ENCODE assay signal across 19 mouse cellular contexts in genomic region chr19:59784401-59785046, GRCm38 (mm10).
DNase-seq lines count a peak whose midpoint lies in the region; ATAC-seq lines count a peak whose summit lies in the region.
"Had no signal": no experiment of that assay in that cellular context is flagged by ENCODE, and none has a peak within 500 bp of the region (broad histone marks: within the 10 kb centered on the region; RNA-seq: fewer than 3 reads in every experiment).

No protein-coding gene starts in this region.

- no peaks in the 10 kb centered on the region for H3K27me3 ChIP-seq in forebrain, embryonic 10.5 days (ENCODE audit: poor library complexity, severe bottlenecking)
- H3K27me3 ChIP-seq in forebrain, embryonic 15.5 days: no peaks in the 10 kb centered on the region
- H3K27me3 ChIP-seq in forebrain, embryonic 14.5 days (replicated peaks; ENCODE audit: control insufficient read depth, insufficient read depth, low read length): no peaks in the 10 kb centered on the region
- H3K27me3 ChIP-seq in neural tube, embryonic 15.5 days (replicated peaks): no peaks in the 10 kb centered on the region
- H3K27me3 ChIP-seq: hindbrain, embryonic 12.5 days; limb, embryonic 15.5 days; megakaryocyte, embryonic 14.5 days; midbrain, embryonic 13.5 days had no signal

- H3K9me3 ChIP-seq in forebrain, embryonic 10.5 days: no peaks in the 10 kb centered on the region
- H3K9me3 ChIP-seq in forebrain, embryonic 15.5 days: no peaks in the 10 kb centered on the region
- no peaks in the 10 kb centered on the region for H3K9me3 ChIP-seq in forebrain, embryonic 14.5 days (replicated peaks; ENCODE audit: control insufficient read depth, low read length)
- no peaks in the 10 kb centered on the region for H3K9me3 ChIP-seq in neural tube, embryonic 15.5 days (replicated peaks)
- H3K9me3 ChIP-seq: hindbrain, embryonic 12.5 days; limb, embryonic 15.5 days; midbrain, embryonic 13.5 days had no signal

- 41% methylated on average over 9 of the region's 9 CpGs for WGBS in forebrain, embryonic 10.5 days
- WGBS in forebrain, embryonic 15.5 days: 12% methylated on average over 9 of the region's 9 CpGs
- 9% methylated on average over 9 of the region's 9 CpGs for WGBS in forebrain, embryonic 14.5 days
- 44% methylated on average over 9 of the region's 9 CpGs for WGBS in neural tube, embryonic 15.5 days

- H3K9ac ChIP-seq in forebrain, embryonic 15.5 days (replicated peaks): no peak overlapping the region
- H3K9ac ChIP-seq in forebrain, embryonic 14.5 days (ENCODE audit: low read length): no peak overlapping the region
- no peak overlapping the region for H3K9ac ChIP-seq in neural tube, embryonic 15.5 days (replicated peaks)
- H3K9ac ChIP-seq: hindbrain, embryonic 12.5 days; limb, embryonic 15.5 days; liver, embryonic 14.5 days; lung, embryonic 14.5 days; midbrain, embryonic 13.5 days had no signal

- H3K4me2 ChIP-seq in forebrain, embryonic 15.5 days (replicated peaks): no peak overlapping the region
- H3K4me2 ChIP-seq in forebrain, embryonic 14.5 days (ENCODE audit: low read length): no peak overlapping the region
- no peak overlapping the region for H3K4me2 ChIP-seq in neural tube, embryonic 15.5 days
- H3K4me2 ChIP-seq: hindbrain, embryonic 12.5 days; limb, embryonic 15.5 days; lung, embryonic 14.5 days; midbrain, embryonic 13.5 days had no signal

- H3K27ac ChIP-seq in forebrain, embryonic 10.5 days: peak overlapping the region; percentile 54
- H3K27ac ChIP-seq in forebrain, embryonic 15.5 days (replicated peaks): no peak overlapping the region
- no peak overlapping the region for H3K27ac ChIP-seq in forebrain, embryonic 14.5 days (ENCODE audit: low read depth, low read length)
- no peak overlapping the region for H3K27ac ChIP-seq in neural tube, embryonic 15.5 days (replicated peaks)
- H3K27ac ChIP-seq: hindbrain, embryonic 12.5 days; limb, embryonic 15.5 days; liver, embryonic 14.5 days; midbrain, embryonic 13.5 days had no signal

- peak; percentile 15 for DNase-seq in forebrain, embryonic 10.5 days (ENCODE audit: extremely low spot score, low spot score)
- peak; percentile 4 to 6 for DNase-seq in right cerebral cortex, adult 2 months (ENCODE audit: low spot score in 2 of 2)
- no peak for DNase-seq in right cerebral cortex, postnatal 14 days
- DNase-seq in forebrain, embryonic 14.5 days (ENCODE audit: low spot score): peak; percentile 48
- DNase-seq in kidney, postnatal 36 days: no peak
- DNase-seq: adrenal gland, postnatal 10 days; cerebellum, adult 9-10 months; kidney, adult 11 months; left cerebral cortex, postnatal 4 days; lung, embryonic 14.5 days; lung, postnatal 36 days; thymus, postnatal 36 days had no signal

- H3K36me3 ChIP-seq in forebrain, embryonic 10.5 days (replicated peaks): no peaks in the 10 kb centered on the region
- no peaks in the 10 kb centered on the region for H3K36me3 ChIP-seq in forebrain, embryonic 15.5 days
- no peaks in the 10 kb centered on the region for H3K36me3 ChIP-seq in forebrain, embryonic 14.5 days (ENCODE audit: control insufficient read depth, insufficient read depth, low read length)
- no peaks in the 10 kb centered on the region for H3K36me3 ChIP-seq in neural tube, embryonic 15.5 days
- H3K36me3 ChIP-seq: hindbrain, embryonic 12.5 days; limb, embryonic 15.5 days; midbrain, embryonic 13.5 days had no signal

- no peak overlapping the region for H3K4me3 ChIP-seq in forebrain, embryonic 10.5 days
- no peak overlapping the region for H3K4me3 ChIP-seq in forebrain, embryonic 15.5 days
- no peak overlapping the region for H3K4me3 ChIP-seq in forebrain, embryonic 14.5 days (ENCODE audit: low read depth, low read length)
- no peak overlapping the region for H3K4me3 ChIP-seq in neural tube, embryonic 15.5 days (replicated peaks)
- H3K4me3 ChIP-seq: hindbrain, embryonic 12.5 days; limb, embryonic 15.5 days; megakaryocyte, embryonic 14.5 days; midbrain, embryonic 13.5 days had no signal

- peaks cover 29% of the 10 kb centered on the region for H3K4me1 ChIP-seq in forebrain, embryonic 10.5 days
- H3K4me1 ChIP-seq in forebrain, embryonic 15.5 days: peaks cover 13% of the 10 kb centered on the region
- H3K4me1 ChIP-seq in forebrain, embryonic 14.5 days (ENCODE audit: control insufficient read depth, insufficient read depth, low read length): peaks cover 6% of the 10 kb centered on the region
- H3K4me1 ChIP-seq in neural tube, embryonic 15.5 days: no peaks in the 10 kb centered on the region
- H3K4me1 ChIP-seq: limb, embryonic 15.5 days had no signal

- ATAC-seq in forebrain, embryonic 15.5 days (replicated peaks): no peak
- no peak for ATAC-seq in forebrain, embryonic 14.5 days
- no peak for ATAC-seq in neural tube, embryonic 15.5 days (ENCODE audit: low FRiP score)
- ATAC-seq: midbrain, embryonic 13.5 days had no signal

Comparison
In these comparisons a context has a peak if more than half of its experiments do, and no peak if none do; other contexts are left out.
1. DNase-seq: peak in forebrain, embryonic 10.5 days (single experiment), right cerebral cortex, adult 2 months (2 of 2) and forebrain, embryonic 14.5 days (single experiment); none in right cerebral cortex, postnatal 14 days (single experiment) and kidney, postnatal 36 days (0 of 2).